Mouse (Mus musculus) heart, postnatal 0 days (tissue): ENCODE results near the gene Zfp948. TPM values are rescaled to one million over a fixed set of nuclear protein-coding genes. Genes with fewer than 3 reads are reported as not detected.

Experiments used
- ATAC-seq: fragments of 200-750 bp; cut with Nextera tagmentation; 2 replicates; pipeline ENCODE4 v1.8.0; 2017; ENCODE audit warnings: low read depth, moderate number of reproducible peaks, moderate library complexity; ENCODE audit not compliant: insufficient read depth
- DNase-seq: peaks from one replicate; pipeline ENCODE4 v3.0.0-alpha.2; 2016; ENCODE audit warnings: low spot score
- H3K27ac ChIP-seq: fragments of 300-500 bp; sonication (generic); 2 replicates; pipeline ENCODE4 v1.5.1; 2014; ENCODE audit warnings: low read depth, mild to moderate bottlenecking
- H3K27me3 ChIP-seq: fragments of 300-500 bp; sonication (generic); 2 replicates; pipeline ENCODE4 v1.6.1; 2014; ENCODE audit warnings: low read length, mixed read lengths; ENCODE audit not compliant: control insufficient read depth, insufficient read depth
- H3K36me3 ChIP-seq: fragments of 300-500 bp; sonication (generic); replicated peaks from 2 replicates; pipeline ENCODE4 v1.6.1; 2014; ENCODE audit warnings: low read length, mixed read lengths; ENCODE audit not compliant: control insufficient read depth, insufficient read depth
- H3K4me1 ChIP-seq: fragments of 300-500 bp; sonication (generic); 2 replicates; pipeline ENCODE4 v1.6.1; 2014; ENCODE audit warnings: antibody characterized with exemption; ENCODE audit not compliant: control insufficient read depth, insufficient read depth
- H3K4me2 ChIP-seq: fragments of 300-500 bp; sonication (generic); 2 replicates; pipeline ENCODE4 v1.6.1; 2014; ENCODE audit warnings: low read depth, mild to moderate bottlenecking, low read length, moderate library complexity
- H3K4me3 ChIP-seq: fragments of 300-500 bp; sonication (generic); 2 replicates; pipeline ENCODE4 v1.5.1; 2014; ENCODE audit warnings: low read depth, low read length
- H3K9ac ChIP-seq: fragments of 300-500 bp; sonication (generic); replicated peaks from 2 replicates; pipeline ENCODE4 v1.6.1; 2014; ENCODE audit warnings: low read depth, low read length, mixed read lengths
- H3K9me3 ChIP-seq: fragments of 300-500 bp; sonication (generic); replicated peaks from 2 replicates; pipeline ENCODE4 v1.6.1; 2016; ENCODE audit warnings: low read length; ENCODE audit not compliant: control insufficient read depth
- CTCF ChIP-seq: IDR thresholded peaks from 2 replicates; pipeline ENCODE4 v1.5.1; 2016; ENCODE audit warnings: antibody characterized with exemption, control low read depth, low read depth
- EP300 ChIP-seq: IDR thresholded peaks from 2 replicates; pipeline ENCODE4 v1.6.1; 2016; ENCODE audit warnings: antibody characterized with exemption, low read depth
- WGBS: fragments of 180-500 bp; shearing (Covaris S2); extraction: QIAGEN DNeasy Blood & Tissue Kit; methylation state at CpG from one replicate; pipeline ENCODE4 v1.1.7; 2014; 5-methylcytosine and 5-hydroxymethylcytosine counted together
- polyA plus RNA-seq: library from polyadenylated mRNA; unstranded; fragments of >200 nt; fragmentation: Nextera tagmentation; extraction: Ambion mirVana; gene quantifications from 2 replicates; pipeline ENCODE4 v1.2.1, GENCODE M21; 2015
- total RNA-seq: library from RNA; depleted of rRNA; stranded (reverse); fragments of >200 nt; gene quantifications from 2 replicates; pipeline ENCODE4 v1.2.3, GENCODE M21; 2014; ENCODE audit warnings: low replicate concordance; rRNA removed

The Zfp948 gene
- 1.8 and 4.7 TPM in 2 replicates for total RNA-seq
- polyA plus RNA-seq: 6.2 and 7.4 TPM in 2 replicates

DNA sequence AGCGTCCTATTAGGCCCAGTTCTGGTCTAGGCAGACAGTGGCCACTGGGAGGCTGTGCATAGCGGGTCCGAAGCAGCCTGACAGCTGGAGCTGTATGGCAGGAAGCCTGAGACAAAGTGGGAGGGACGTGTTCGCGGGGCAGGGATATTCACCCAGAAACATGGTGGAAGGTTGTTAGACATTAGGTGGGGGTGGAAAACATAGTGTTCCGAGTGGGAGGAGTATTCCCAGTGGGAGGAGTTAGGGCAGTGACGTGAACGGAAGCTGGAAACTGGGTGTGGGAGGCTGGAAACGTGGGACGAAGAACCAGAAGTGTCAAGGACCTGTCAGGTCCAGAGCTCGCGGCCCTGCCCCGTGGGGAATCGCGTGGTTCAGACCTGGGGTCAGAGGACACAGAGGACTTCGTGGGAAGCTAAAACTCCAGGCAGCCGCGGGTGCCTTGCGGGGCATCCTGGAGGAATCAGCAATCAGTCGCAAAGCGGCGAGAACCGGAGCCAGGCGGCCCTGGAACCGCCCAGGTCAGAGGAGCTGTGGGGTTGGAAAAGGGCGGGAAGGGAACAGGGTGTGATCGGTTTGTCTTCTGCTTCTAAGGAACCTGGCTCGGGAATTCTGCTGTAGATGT is at the start of gene Zfp948:
TSS of gene Zfp948 (plus strand) at position 281 of the 622 bp plus-strand sequence.
- under 1% methylated on average over 29 of the region's 29 CpGs for WGBS

DNA sequence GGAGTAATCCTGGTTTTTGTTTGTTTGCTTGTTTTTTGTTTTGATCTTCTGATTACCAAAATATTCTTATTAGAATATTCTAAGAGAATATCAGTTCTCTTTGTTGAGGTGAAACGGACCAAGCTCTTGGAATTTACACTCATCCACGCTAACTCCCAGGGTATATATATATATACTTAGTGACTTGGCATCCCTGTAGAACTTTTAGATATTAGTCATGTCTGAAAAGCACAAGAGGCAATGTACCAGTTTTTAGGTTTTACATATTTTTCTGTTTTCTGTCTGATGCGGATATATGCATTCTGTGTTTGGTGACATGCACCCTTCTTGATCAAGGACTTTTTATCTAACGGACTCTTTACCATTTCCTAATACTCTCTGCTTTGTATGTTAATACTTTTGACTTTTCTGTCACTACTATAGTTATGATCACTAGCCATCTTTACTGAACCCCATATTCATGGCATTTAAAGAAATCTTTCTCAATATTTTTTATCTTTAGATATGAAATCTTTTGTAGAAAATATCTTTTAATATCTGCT is 49.6 kb upstream of the Zfp948 start:
- Histone ChIP-seq H3K9me3 (no peaks in the 10 kb centered on the region), H3K36me3 (no peaks in the 10 kb centered on the region), H3K27ac (peak overlapping the region; percentile 94), H3K27me3 (no peaks in the 10 kb centered on the region), H3K4me1 (no peaks in the 10 kb centered on the region), H3K4me2 (peak overlapping the region; percentile 81), H3K9ac (peak overlapping the region; percentile 63), H3K4me3 (peak overlapping the region; percentile 64)
- ATAC-seq: no peak
- 21% methylated on average over 4 of the region's 4 CpGs for WGBS
- no peak for DNase-seq
- TF ChIP-seq EP300 (no peak), CTCF (no peak)

More for the DNA sequence above, at the start of gene Zfp948:
- Histone ChIP-seq H3K4me1 (peaks cover 7% of the 10 kb centered on the region; the same call in 1 of the 2 replicates), H3K9me3 (no peaks in the 10 kb centered on the region), H3K4me3 (peak within 1 kb of the TSS; percentile 63), H3K9ac (peak within 1 kb of the TSS; percentile 50), H3K4me2 (peak within 1 kb of the TSS; percentile 82), H3K27ac (peak within 1 kb of the TSS; percentile 95), H3K27me3 (no peaks in the 10 kb centered on the region), H3K36me3 (no peaks in the 10 kb centered on the region)
- TF ChIP-seq EP300: no peak
- no peak for TF ChIP-seq CTCF
- peak; percentile 96 for ATAC-seq
- peak; percentile 94 for DNase-seq

DNA sequence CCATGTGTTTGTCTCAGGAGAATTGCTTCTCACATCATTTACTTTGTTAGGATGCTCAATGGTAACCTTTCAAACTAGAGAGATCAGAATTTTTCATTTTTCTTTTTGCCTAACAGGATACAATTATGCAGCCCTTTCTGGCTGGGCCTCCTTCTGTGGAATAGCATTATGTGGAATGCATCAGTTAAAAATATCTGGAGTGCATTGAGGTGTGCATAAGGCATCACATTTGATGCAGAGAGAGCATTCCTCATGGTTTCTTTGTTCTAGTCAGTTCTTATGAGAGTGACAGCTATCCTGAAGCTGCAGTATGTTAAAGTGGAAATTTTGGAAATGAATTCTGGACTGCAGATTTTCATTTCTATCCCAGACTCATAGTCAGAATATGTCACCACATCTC is 40.5 kb upstream of the Zfp948 start:
- Histone ChIP-seq H3K4me3 (no peak overlapping the region), H3K4me2 (no peak overlapping the region), H3K27ac (no peak overlapping the region), H3K27me3 (no peaks in the 10 kb centered on the region), H3K9me3 (no peaks in the 10 kb centered on the region), H3K4me1 (0 out of 2 replicates have a peak, but pooled peaks cover 4% of the 10 kb centered on the region), H3K36me3 (no peaks in the 10 kb centered on the region), H3K9ac (no peak overlapping the region)
- TF ChIP-seq EP300: no peak
- TF ChIP-seq CTCF: no peak
- DNase-seq (no peak), ATAC-seq (no peak)

DNA sequence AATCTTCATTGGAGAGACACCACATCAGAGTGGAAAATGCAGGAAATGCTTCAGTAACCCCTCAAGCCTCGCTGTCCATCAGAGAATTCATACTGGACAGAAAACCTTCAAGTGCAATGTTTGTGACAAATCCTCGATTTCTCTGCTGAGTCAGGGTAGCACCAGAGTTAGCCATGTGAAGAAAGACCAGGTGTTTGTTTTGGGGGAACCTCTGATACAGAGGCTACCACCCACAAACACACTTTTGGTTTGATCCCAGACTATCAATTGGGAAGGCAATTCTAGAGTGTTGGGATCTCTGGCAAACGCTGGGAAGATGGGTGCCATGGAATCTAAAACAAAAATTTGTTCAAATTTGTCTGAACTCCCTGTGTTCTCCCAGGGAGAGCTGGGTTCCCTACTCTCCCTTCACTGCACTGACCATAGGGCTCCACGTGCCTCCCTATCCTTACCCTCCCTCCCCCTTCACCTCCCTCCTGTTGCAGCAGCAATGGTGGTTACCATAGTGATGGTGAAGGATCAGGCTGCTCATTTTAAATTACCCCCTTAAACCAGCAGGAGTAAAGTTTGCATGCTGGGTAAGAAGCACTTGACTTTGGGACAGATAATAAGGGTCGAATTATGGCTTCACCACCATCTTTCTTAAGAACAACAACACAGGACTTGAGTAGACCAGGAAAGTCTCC is 36.0 kb upstream of the Zfp948 start:
- TF ChIP-seq CTCF (no peak), EP300 (no peak)
- H3K4me2 ChIP-seq: no peak overlapping the region
- H3K27me3 ChIP-seq: no peaks in the 10 kb centered on the region
- no peak overlapping the region for H3K4me3 ChIP-seq
- no peaks in the 10 kb centered on the region for H3K9me3 ChIP-seq
- WGBS: 76% methylated on average over 5 of the region's 5 CpGs
- DNase-seq (no peak), ATAC-seq (no peak)
- peak overlapping the region; percentile 97 for H3K27ac ChIP-seq
- no peaks in the 10 kb centered on the region for H3K36me3 ChIP-seq
- no peak overlapping the region for H3K9ac ChIP-seq
- peaks cover 13% of the 10 kb centered on the region for H3K4me1 ChIP-seq

DNA sequence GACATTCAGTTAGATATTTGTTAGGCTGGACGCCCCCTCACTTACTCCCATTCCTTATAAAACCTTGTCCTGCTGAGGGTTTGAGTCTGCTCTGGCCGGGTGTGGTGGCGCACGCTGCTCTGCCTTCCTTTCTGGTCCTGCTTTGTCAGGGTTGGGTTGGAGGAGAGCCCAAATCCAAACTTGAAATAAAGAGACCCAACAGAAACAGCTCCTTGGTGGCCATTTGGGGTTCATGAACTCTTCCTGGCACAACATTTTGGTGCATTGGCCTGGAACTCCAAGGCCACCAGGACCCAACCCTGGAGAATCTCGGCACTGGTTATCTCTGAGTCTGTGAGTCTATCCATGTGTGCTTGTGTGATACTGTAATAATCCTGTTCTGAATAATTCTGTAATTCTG is 35.2 kb upstream of the Zfp948 start:
- peak; percentile 1; the same call in 1 of the 2 replicates for ATAC-seq
- no peak for TF ChIP-seq CTCF
- TF ChIP-seq EP300: no peak
- peak overlapping the region; percentile 65 for H3K4me3 ChIP-seq
- DNase-seq: no peak
- no peaks in the 10 kb centered on the region for H3K9me3 ChIP-seq
- H3K4me2 ChIP-seq: peak overlapping the region; percentile 66
- WGBS: 38% methylated on average over 5 of the region's 5 CpGs
- H3K9ac ChIP-seq: peak overlapping the region; percentile 88
- no peaks in the 10 kb centered on the region for H3K36me3 ChIP-seq
- H3K4me1 ChIP-seq: peaks cover 13% of the 10 kb centered on the region
- H3K27ac ChIP-seq: peak overlapping the region; percentile 97
- H3K27me3 ChIP-seq: no peaks in the 10 kb centered on the region
